Mouse (Mus musculus): ENCODE results near the gene Ddx20.

The Ddx20 gene

DNA sequence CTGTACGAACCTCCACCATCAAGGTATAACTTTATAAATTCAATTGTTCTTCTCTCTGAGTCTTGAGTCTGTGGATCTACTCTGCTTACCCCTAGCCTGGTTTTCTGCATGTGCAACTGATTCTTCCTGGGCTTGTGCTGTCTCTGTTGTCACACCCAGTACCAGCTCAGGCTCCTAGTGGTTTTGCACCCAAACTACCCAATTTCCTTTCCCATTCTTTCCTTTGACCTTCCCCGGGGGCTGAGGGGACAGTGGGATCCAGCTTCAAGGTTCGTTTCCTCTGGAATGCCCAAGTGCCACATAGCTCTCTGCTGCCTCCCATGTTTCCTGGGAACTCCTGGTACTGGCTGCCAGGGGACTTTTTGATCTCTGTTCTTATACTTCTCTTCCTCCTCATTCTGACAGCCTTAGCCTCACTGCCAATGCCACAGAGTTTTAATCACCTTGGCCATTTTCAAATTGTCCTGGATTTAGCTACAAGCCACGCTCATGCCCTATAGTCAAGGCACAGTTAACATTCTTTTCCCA is 20.3 kb downstream of the Ddx20 start:
- DNase-seq (ENCODE audit: low spot score in 2 of 2): no peak

DNA sequence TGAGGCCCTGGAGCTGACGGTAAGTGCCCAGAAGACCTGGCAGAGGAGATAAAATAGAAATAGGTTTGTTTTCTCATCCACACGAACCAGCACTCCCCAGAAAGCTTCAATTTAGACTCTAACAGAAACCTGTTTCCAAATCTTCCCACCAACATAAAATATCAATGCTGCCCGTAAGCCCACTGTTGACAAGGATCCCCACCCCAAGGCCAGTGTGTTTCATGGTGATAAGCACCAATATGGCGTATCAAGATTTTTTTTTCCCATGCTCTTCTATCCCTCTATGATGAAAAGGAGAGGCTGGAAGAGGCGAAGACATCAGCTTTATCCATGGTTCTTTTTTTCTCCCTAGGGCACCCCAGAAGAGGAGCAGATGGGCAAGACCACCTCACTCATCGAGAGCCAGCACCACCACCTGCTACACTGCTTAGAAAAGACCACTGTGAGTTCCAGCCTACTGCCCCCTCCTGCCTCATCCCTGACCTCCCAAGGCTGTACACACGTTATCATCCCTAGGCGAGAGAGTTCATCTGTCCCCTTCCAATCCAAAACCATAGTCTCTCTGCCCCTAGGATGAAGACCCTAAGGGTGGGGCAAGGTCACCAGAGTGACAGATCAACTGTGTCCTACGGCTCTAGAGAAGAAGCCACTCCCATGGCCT is 22.1 kb downstream of the Ddx20 start:
- DNase-seq (ENCODE audit: low spot score in 2 of 2): no peak

DNA sequence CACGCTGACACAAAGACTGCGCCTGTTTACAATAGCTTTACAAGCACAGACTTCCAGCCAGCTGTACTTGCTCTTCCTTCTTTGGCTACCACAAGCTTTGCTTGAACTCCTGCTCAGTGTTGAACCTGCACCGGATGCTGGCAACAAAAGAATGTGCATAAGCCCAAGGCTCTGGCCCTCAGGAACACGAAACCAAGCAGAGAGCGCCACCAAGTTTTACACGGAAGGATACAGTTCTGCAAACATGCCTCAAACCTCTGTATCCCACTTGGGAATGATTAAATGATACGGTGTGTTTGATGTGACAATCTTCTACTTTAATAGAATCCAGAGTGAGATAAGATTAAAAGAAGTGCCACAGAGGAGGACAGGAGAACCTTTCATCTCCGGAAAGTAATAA is 24.3 kb downstream of the Ddx20 start:
- no peak for DNase-seq (ENCODE audit: low spot score in 2 of 2)

DNA sequence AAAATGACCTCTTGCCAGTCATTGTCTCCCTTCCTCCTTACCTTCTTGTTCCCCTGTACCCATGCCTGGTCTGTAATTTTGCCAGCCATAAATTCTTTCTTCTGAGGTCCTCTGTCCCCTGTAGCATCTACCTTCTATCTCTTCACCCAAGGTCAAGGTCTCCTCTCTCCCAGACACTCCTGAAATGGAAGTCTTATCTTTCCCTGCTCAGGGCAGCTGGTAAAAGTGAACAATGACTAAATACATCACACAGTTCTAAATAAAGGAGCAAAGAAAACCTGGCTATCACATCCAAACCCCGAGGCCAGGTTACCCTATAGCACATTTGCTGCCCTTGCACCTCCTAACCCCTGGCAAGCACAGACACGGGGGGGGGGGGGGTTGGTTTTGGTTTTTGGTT is 26.8 kb downstream of the Ddx20 start:
- DNase-seq (ENCODE audit: low spot score in 2 of 2): no peak

DNA sequence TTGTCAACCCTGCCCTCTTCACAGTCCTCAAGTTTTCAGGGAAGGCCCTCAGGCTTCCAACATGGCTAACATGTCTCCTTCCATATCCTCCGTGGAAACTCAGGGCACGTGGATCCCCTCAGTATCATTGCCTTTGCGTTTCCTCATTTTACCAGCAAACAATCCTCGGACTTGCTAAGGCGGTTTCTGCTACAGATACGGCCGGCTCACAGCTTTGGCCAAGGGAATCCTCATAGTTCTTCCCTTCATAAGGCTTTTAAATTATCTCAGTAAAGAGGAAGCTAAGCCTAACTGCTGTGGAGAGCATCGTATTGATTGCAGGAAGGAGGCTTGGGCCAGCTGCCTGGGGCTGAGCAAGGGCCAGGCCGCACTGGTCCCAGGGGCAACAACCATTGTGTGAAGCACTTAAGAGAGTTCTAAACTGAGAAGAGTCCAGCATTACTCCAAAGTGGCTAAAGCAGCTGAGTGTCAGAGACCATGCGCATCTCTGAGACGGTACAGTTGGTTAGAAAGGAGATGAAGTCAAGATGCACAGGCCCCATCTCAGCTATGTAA is 32.3 kb downstream of the Ddx20 start:
- no peak for DNase-seq (ENCODE audit: low spot score in 2 of 2)

DNA sequence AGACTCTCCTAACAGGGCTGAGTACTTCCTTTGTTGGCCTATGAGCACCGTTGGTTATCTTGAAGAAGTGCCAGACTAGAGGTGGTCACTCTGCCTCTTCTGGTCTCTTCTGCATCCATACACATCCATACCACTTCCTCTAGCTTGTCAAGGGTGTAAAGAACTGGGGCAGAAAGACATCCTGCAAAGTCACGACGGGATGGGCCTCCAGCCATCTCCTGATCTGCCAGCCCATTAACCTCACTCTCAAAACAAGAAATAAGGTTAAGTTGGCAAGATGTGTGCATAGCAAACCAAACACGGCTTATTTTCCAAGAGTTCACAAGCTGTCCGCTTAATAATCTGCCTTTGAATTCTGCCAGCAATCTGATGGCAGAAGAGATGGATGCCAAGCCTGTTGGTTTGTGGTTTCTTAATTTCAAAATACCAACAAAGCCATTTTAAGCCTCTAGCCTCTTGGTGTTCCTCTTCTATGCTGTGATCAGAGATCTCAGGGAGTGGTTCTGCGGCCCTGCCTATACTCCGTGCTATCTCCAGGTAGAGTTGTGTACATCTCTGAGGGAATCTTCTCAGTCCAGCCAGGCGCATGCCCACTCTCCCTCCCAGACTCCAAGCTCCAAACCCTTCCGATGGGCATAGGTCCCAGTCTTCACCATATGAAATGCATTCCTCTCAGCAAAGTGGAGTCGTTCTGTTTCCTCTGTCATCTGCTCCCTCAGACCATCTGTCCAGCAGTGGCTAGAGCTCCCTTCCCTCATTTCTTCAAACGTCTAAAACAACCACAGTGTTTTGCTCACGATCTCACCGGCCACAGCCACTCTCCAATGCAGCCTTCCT is 33.6 kb downstream of the Ddx20 start:
- no peak for DNase-seq (ENCODE audit: low spot score in 2 of 2)

DNA sequence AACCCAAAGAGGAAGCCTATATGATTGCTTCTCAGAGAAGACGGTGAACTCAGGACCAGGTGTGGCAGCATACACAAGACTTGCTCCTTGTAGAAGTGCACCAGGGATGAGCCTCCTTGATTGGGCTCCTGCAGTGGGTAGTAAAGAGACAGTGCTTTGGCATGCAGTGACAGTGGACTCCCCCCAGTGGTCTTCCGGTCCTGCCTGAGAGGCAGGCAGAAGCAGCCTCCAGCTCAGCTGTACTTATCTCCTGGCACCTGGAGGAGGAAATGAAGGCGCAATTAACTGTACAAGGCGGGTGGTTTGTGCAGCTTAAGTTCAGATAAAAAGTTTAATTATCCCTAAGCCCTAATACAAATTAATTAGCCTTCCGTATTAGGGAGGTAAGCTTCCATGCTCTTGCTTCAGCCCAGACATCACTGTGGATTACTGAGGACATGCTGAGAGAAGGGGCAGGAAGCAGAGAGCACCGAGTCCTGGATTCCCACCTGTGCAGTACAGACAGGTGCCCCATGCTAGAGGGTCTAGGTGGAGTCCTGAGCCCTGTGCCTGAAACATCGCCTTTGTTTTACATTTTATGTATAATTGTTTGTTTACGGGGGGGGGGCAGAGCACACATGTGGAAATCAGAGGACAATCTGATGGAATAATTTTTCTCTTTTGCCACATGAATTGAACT is 38.3 kb downstream of the Ddx20 start:
- DNase-seq (ENCODE audit: low spot score in 2 of 2): no peak

DNA sequence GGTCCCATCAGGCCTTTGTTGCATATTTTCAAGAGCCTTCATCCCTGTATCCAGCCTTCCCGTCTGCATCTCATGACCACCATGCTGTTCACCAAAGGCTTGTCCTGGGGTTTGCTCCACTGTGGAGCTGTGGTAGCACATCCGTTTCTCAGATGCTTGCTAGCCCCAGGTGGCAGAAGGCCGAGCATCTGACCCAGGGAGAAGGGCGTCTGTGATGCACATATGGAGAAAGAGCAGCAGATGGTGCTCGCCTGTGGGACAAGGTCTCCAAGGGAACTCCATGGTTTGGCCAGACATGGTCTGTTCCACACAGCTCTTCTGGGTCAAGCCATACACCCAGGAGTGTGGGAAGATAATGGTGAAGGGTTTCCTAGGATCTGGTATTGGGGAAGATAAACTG is 43.8 kb downstream of the Ddx20 start:
- no peak for DNase-seq (ENCODE audit: low spot score in 2 of 2)

DNA sequence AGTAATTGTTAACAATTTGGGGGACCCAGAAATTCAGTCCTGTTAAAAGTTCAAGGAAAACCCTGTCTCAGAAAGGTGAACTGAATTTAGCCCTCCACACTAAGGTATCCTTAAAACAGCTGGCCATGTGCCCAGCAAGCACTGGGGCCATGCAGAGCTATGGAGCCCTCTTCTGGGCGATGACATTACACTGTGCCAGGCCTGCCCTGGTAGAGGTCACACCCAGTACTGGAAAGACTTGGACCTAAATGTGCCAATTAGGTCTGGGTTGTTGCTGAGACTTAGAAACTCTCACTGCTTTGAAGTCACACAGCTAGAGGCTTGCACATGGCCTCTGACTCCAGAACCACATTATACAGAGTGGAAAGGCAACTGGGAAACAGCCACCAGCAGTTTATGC is 45.2 kb downstream of the Ddx20 start:
- DNase-seq (ENCODE audit: low spot score in 2 of 2): no peak

DNA sequence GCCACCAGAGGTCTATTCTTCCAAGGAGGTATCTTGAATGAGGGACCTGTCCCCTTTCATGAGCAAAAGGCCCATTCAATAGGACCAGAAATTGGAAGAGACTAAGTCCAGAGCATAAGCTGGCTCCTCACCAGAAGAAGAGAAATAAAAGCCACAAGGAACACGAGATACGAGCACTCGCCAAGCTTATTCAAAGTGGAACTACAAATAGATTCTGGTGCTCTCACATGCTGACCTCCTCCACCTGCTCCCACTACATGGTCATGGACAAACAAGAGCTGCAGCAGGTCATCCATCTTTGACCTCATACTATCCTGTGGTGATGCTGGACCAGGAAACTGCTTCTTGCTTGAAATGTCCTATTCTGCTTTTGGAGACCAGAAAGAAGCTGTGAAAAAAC is 54.4 kb downstream of the Ddx20 start:
- no peak for DNase-seq (ENCODE audit: low spot score in 2 of 2)

DNA sequence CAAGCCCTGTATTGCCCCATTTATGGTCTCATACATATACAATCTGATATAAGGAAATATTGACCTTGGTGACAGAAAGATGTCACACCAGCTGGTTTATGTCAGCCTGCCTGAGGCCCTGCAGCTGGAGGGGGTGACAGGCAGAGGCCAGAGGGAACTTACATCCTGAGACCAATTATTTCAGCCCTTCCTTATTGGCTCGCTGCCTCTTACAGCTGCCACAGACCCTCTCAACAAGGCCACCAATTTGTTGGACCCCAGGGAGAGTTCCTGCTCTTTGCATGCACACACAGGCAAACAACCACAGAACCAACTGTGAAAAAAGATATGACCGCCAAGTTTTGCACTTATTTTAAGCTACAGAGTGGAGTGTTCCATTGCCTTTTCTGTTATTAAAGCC is 55.1 kb downstream of the Ddx20 start:
- DNase-seq (ENCODE audit: low spot score in 2 of 2): no peak
